Mouse (Mus musculus) gastrocnemius, postnatal 10 days (tissue): ENCODE measurements around the gene Gm5426. TPM values are rescaled to one million over a fixed set of nuclear protein-coding genes. Genes with fewer than 3 reads are reported as not detected.

ENCODE experiments used
- microRNA-seq, 2 experiments: library from miRNA; unstranded; fragments of <30 nt; microRNA quantifications; one replicate each; pipeline ENCODE4 v1.2.0; 2021
- total RNA-seq, 2 experiments: library from RNA; stranded (reverse); gene quantifications; 2 replicates each; pipeline ENCODE4 v1.2.3; 2021

Gene Gm5426
- total RNA-seq, 2 experiments from 2014 or later, result not detected

Small RNA genes within 50 kb of the gene (microRNA-seq; reads per million reads assigned to microRNA genes)
- gene Gm22913, result 0 reads per million in 2 experiments

Other genes with a start within 250 kb of the Gm5426 start
- gene Eea1, start 196.0 kb upstream of the Gm5426 start, total RNA-seq, result 10 to 100 TPM; 22.6 to 24.9 TPM